Mouse (Mus musculus) E14TG2a.4 (cell line): Measurements from ENCODE around the gene Tdrd1.

Experiments
- CTCF ChIP-seq: conservative IDR thresholded peaks from 2 replicates; pipeline ENCODE4 v1.5.1; 2014; ENCODE audit warnings: low read length
- NANOG ChIP-seq: IDR thresholded peaks from 2 replicates; pipeline ENCODE4 v1.6.1; 2014; ENCODE audit warnings: borderline replicate concordance, low read length, mixed read lengths
- POU5F1 ChIP-seq: IDR thresholded peaks from 2 replicates; pipeline ENCODE4 v1.6.1; 2014; ENCODE audit warnings: low read length, borderline replicate concordance

DNA sequence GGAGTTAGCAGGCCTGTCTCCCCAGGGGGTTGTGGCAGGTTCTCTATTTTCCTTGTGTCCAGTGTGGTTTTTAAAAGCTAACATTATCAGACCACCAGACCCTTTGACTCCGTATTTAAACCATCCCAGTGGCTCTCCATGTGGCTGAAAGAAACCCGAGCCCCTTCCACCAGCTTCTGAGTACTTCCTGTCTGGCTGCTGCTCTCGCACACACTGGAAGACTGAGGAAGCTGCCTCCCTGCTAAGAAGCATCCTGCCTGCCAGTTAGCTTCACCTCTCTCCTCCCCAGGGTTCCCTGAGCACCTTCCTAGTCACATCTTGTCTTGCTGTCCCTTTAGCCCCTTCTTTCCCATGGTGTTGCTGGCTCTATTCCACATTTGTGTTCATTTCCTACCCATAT lies 81.8 kb downstream of the Tdrd1 start:
- TF ChIP-seq CTCF = no peak
- TF ChIP-seq POU5F1 = no peak
- no peak for TF ChIP-seq NANOG
